Mouse (Mus musculus): ENCODE measurements around the gene D230025D16Rik.
A peak's percentile ranks its signal among the peaks of the same experiment; 100 is the strongest.

Gene D230025D16Rik

GRCm38 (mm10) chr8:105237442-105238142 is 12.6 kb downstream of the D230025D16Rik start:
- no peak for DNase-seq (ENCODE audit: extremely low spot score, low spot score)

- no peak for DNase-seq (ENCODE audit: extremely low spot score, low spot score)
Measured at GRCm38 (mm10) chr8:105241016-105241415, 16.1 kb downstream of the D230025D16Rik start.

GRCm38 (mm10) chr8:105251954-105252353 is 27.0 kb downstream of the D230025D16Rik start:
- DNase-seq (ENCODE audit: extremely low spot score, low spot score) = no peak

GRCm38 (mm10) chr8:105252680-105253537 is 28.0 kb downstream of the D230025D16Rik start:
- no peak for DNase-seq (ENCODE audit: extremely low spot score, low spot score)

GRCm38 (mm10) chr8:105253766-105254151 is 28.8 kb downstream of the D230025D16Rik start:
- DNase-seq (ENCODE audit: extremely low spot score, low spot score) = no peak

GRCm38 (mm10) chr8:105254152-105254965 is 29.4 kb downstream of the D230025D16Rik start:
- peak; percentile 88 for DNase-seq (ENCODE audit: extremely low spot score, low spot score)

GRCm38 (mm10) chr8:105254966-105255350 is 30.0 kb downstream of the D230025D16Rik start, which contains the start of gene B3gnt9:
B3gnt9 (minus strand) TSS chr8:105255153.
- DNase-seq (ENCODE audit: extremely low spot score, low spot score) = peak; percentile 70

- no peak for DNase-seq (ENCODE audit: extremely low spot score, low spot score)
Measured at GRCm38 (mm10) chr8:105257318-105258114, 32.6 kb downstream of the D230025D16Rik start.

- peak; percentile 64 for DNase-seq (ENCODE audit: extremely low spot score, low spot score)
Measured at GRCm38 (mm10) chr8:105258911-105259720, 34.2 kb downstream of the D230025D16Rik start.

- peak; percentile 86 for DNase-seq (ENCODE audit: extremely low spot score, low spot score)
Measured at GRCm38 (mm10) chr8:105259721-105260320, 34.9 kb downstream of the D230025D16Rik start.

GRCm38 (mm10) chr8:105260371-105261099 is 35.6 kb downstream of the D230025D16Rik start:
- DNase-seq (ENCODE audit: extremely low spot score, low spot score) = no peak

GRCm38 (mm10) chr8:105261326-105261980 is 36.5 kb downstream of the D230025D16Rik start:
- no peak for DNase-seq (ENCODE audit: extremely low spot score, low spot score)

GRCm38 (mm10) chr8:105263244-105263912 is 38.4 kb downstream of the D230025D16Rik start:
- DNase-seq (ENCODE audit: extremely low spot score, low spot score) = no peak

- peak; percentile 77 for DNase-seq (ENCODE audit: extremely low spot score, low spot score)
Measured at GRCm38 (mm10) chr8:105264024-105264982, 39.4 kb downstream of the D230025D16Rik start, which contains the start of the genes Tradd and Fbxl8. Tradd (minus strand) TSS chr8:105264609. Fbxl8 (plus strand) TSS chr8:105264648.

GRCm38 (mm10) chr8:105265128-105265527 is 40.2 kb downstream of the D230025D16Rik start:
- no peak for DNase-seq (ENCODE audit: extremely low spot score, low spot score)

- DNase-seq (ENCODE audit: extremely low spot score, low spot score) = peak; percentile 15
Measured at GRCm38 (mm10) chr8:105266775-105267174, 41.8 kb downstream of the D230025D16Rik start.
